In the genomic region with DNA sequence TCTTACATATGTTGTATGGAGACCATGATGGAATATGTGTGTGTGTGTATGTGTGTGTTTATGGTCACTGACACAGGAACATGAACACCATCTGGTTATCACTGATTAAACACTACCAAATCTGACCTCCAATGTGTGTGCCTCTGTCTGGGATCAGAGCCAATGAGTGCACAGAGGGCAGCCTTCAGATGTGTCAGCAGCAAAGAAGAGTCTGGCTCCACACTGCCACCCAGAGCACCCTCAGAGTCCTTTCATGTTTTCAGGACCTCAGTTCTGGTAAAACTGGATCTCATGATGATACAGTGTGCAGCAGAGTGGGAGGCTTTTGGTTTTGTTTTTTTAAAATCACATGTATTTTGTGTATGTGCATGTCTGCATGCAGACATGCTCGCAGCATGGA, we compare ENCODE assay signal across 17 mouse cellular contexts. TPM values are rescaled to one million over a fixed set of nuclear protein-coding genes. Genes with fewer than 3 reads are reported as not detected.
A peak's percentile ranks its signal among the peaks of the same experiment; 100 is the strongest.
DNase-seq lines count a peak whose midpoint lies in the region; ATAC-seq and TF ChIP-seq lines count a peak whose summit lies in the region.
"Had no signal": no experiment of that assay in that cellular context is flagged by ENCODE, and none has a peak within 500 bp of the region (broad histone marks: within the 10 kb centered on the region; RNA-seq: fewer than 3 reads in every experiment).

No protein-coding gene starts in this region.

- no peaks in the 10 kb centered on the region for H3K36me3 ChIP-seq in forebrain, postnatal 0 days (ENCODE audit: insufficient read depth)
- H3K36me3 ChIP-seq in forebrain, embryonic 13.5 days (ENCODE audit: poor library complexity, severe bottlenecking): no peaks in the 10 kb centered on the region
- H3K36me3 ChIP-seq: embryonic facial prominence, embryonic 15.5 days; liver, embryonic 13.5 days; midbrain, embryonic 15.5 days had no signal

- H3K27me3 ChIP-seq in forebrain, postnatal 0 days (ENCODE audit: insufficient read depth, low read length): no peaks in the 10 kb centered on the region
- peaks cover 9% of the 10 kb centered on the region for H3K27me3 ChIP-seq in forebrain, embryonic 13.5 days

- DNase-seq in forebrain, postnatal 0 days: no peak
- no peak for DNase-seq in lung, adult 2 months
- no peak for DNase-seq in lung, postnatal 25 days (ENCODE audit: low spot score)
- peak; percentile 68 for DNase-seq in adrenal gland, postnatal 10 days
- peak; percentile 25 for DNase-seq in lung, postnatal 36 days
- DNase-seq in thymus, postnatal 10 days (ENCODE audit: low spot score in 2 of 2): no peak
- DNase-seq: cerebellum, adult 18-20 months; gastrocnemius, adult 2 months; liver, embryonic 13.5 days; thymus, postnatal 14 days had no signal

- no peak overlapping the region for H3K4me3 ChIP-seq in forebrain, postnatal 0 days (ENCODE audit: low read depth, low read length)
- no peak overlapping the region for H3K4me3 ChIP-seq in forebrain, embryonic 13.5 days
- H3K4me3 ChIP-seq in lung, adult 2 months (replicated peaks; ENCODE audit: extremely low read depth, low read depth, low read length): no peak overlapping the region
- H3K4me3 ChIP-seq: embryonic facial prominence, embryonic 15.5 days; gastrocnemius, adult 2 months; liver, embryonic 13.5 days; midbrain, embryonic 15.5 days had no signal

- no peak overlapping the region for H3K4me2 ChIP-seq in forebrain, postnatal 0 days (ENCODE audit: low read depth)
- H3K4me2 ChIP-seq in forebrain, embryonic 13.5 days: no peak overlapping the region
- H3K4me2 ChIP-seq: embryonic facial prominence, embryonic 15.5 days; liver, embryonic 13.5 days; midbrain, embryonic 15.5 days had no signal

- H3K4me1 ChIP-seq in forebrain, postnatal 0 days (ENCODE audit: insufficient read depth): no peaks in the 10 kb centered on the region
- no peaks in the 10 kb centered on the region for H3K4me1 ChIP-seq in forebrain, embryonic 13.5 days
- H3K4me1 ChIP-seq in lung, adult 2 months (ENCODE audit: control insufficient read depth, insufficient read depth, low read length): no peaks in the 10 kb centered on the region

- H3K9me3 ChIP-seq in forebrain, postnatal 0 days (ENCODE audit: low read length): no peaks in the 10 kb centered on the region
- no peaks in the 10 kb centered on the region for H3K9me3 ChIP-seq in forebrain, embryonic 13.5 days (replicated peaks)
- H3K9me3 ChIP-seq: embryonic facial prominence, embryonic 15.5 days; liver, embryonic 13.5 days; midbrain, embryonic 15.5 days had no signal

- TF ChIP-seq CTCF in forebrain, postnatal 0 days (IDR thresholded peaks at IDR 0.05; ENCODE audit: low read depth): peak; percentile 30; the same call in 1 of the 2 replicates
- 0 out of 2 replicates have a peak, but pooled peaks have one; percentile 13 for TF ChIP-seq CTCF in lung, adult 2 months (IDR thresholded peaks at IDR 0.05; ENCODE audit: insufficient read depth, low read length)

- no peak for TF ChIP-seq POLR2A in lung, adult 2 months (IDR thresholded peaks at IDR 0.05; ENCODE audit: borderline replicate concordance, extremely low read depth, low read depth, low read length)

- no peak overlapping the region for H3K9ac ChIP-seq in forebrain, postnatal 0 days
- no peak overlapping the region for H3K9ac ChIP-seq in forebrain, embryonic 13.5 days
- H3K9ac ChIP-seq: embryonic facial prominence, embryonic 15.5 days; liver, embryonic 13.5 days; midbrain, embryonic 15.5 days had no signal

- no peak for ATAC-seq in forebrain, postnatal 0 days
- no peak for ATAC-seq in forebrain, embryonic 13.5 days
- ATAC-seq in erythroid progenitor cell, adult 5-6 weeks (replicated peaks; ENCODE audit: low FRiP score, poor library complexity, severe bottlenecking): no peak
- ATAC-seq: midbrain, embryonic 15.5 days had no signal

- no peak overlapping the region for H3K27ac ChIP-seq in forebrain, postnatal 0 days (ENCODE audit: low read depth, low read length)
- H3K27ac ChIP-seq in forebrain, embryonic 13.5 days: no peak overlapping the region
- H3K27ac ChIP-seq: embryonic facial prominence, embryonic 15.5 days; gastrocnemius, adult 2 months; liver, embryonic 13.5 days; midbrain, embryonic 15.5 days had no signal

- WGBS in forebrain, postnatal 0 days: 90% methylated on average over 1 of the region's 1 CpGs
- 83% methylated on average over 1 of the region's 1 CpGs for WGBS in forebrain, embryonic 13.5 days
- WGBS in lung, adult 2 months: 87% methylated on average over 1 of the region's 1 CpGs

RNA-seq across cellular contexts. Expression of a gene that starts 4.5 kb away (rescaled TPM):
- total RNA-seq in forebrain, postnatal 0 days (2014; rRNA removed): 0.23 TPM in 1 of 2 replicates, not detected in the other
- polyA plus RNA-seq in forebrain, postnatal 0 days (2015; fragmentation: Nextera tagmentation; extraction: Ambion mirVana): 0.18 and 0.30 TPM in 2 replicates
- not detected in 2 replicates for polyA plus RNA-seq in forebrain, embryonic 13.5 days (2015; fragmentation: Nextera tagmentation; extraction: Ambion mirVana)
- polyA plus RNA-seq in lung, adult 2 months (2012; rRNA removed): 1.7 and 117 TPM in 2 replicates
- total RNA-seq in adrenal gland, postnatal 10 days (2021): under 1 TPM; 0.45 to 0.79 TPM
- not detected in 2 replicates for total RNA-seq in erythroid progenitor cell, adult 5-6 weeks (2015; ENCODE audit: low replicate concordance)
- not detected in 2 replicates for total RNA-seq in erythroid progenitor cell, adult 5-6 weeks (2017; ENCODE audit: low replicate concordance)
- polyA plus RNA-seq: liver, embryonic 13.5 days had no signal

RNA-seq across cellular contexts. Expression of a gene that starts 6.4 kb away (rescaled TPM):
- not detected in 2 replicates for total RNA-seq in forebrain, postnatal 0 days (2014; rRNA removed)
- polyA plus RNA-seq in forebrain, postnatal 0 days (2015; fragmentation: Nextera tagmentation; extraction: Ambion mirVana): not detected in 2 replicates
- not detected in 2 replicates for polyA plus RNA-seq in forebrain, embryonic 13.5 days (2015; fragmentation: Nextera tagmentation; extraction: Ambion mirVana)
- 11.6 TPM in 1 of 2 replicates, not detected in the other for polyA plus RNA-seq in lung, adult 2 months (2012; rRNA removed)
- total RNA-seq in adrenal gland, postnatal 10 days (2021): not detected
- not detected in 2 replicates for total RNA-seq in erythroid progenitor cell, adult 5-6 weeks (2015; ENCODE audit: low replicate concordance)
- total RNA-seq in erythroid progenitor cell, adult 5-6 weeks (2017; ENCODE audit: low replicate concordance): not detected in 2 replicates
- total RNA-seq: gastrocnemius, adult 2 months; neutrophil, adult 5-6 weeks had no signal
- polyA plus RNA-seq: heart, embryonic 14.5 days; liver, embryonic 13.5 days; small intestine, adult 2 months had no signal

RNA-seq across cellular contexts. Expression of a gene that starts 10.9 kb away (rescaled TPM):
- total RNA-seq in forebrain, postnatal 0 days (2014; rRNA removed): not detected in 2 replicates
- 0.15 TPM in 1 of 2 replicates, not detected in the other for polyA plus RNA-seq in forebrain, postnatal 0 days (2015; fragmentation: Nextera tagmentation; extraction: Ambion mirVana)
- not detected in 2 replicates for polyA plus RNA-seq in forebrain, embryonic 13.5 days (2015; fragmentation: Nextera tagmentation; extraction: Ambion mirVana)
- 3.2 and 26.4 TPM in 2 replicates for polyA plus RNA-seq in lung, adult 2 months (2012; rRNA removed)
- under 1 TPM in 1 of 2 experiments, not detected in 1; 0.27 TPM for total RNA-seq in adrenal gland, postnatal 10 days (2021)
- total RNA-seq in erythroid progenitor cell, adult 5-6 weeks (2015; ENCODE audit: low replicate concordance): not detected in 2 replicates
- not detected in 2 replicates for total RNA-seq in erythroid progenitor cell, adult 5-6 weeks (2017; ENCODE audit: low replicate concordance)
- total RNA-seq: neutrophil, adult 5-6 weeks had no signal
- polyA plus RNA-seq: heart, embryonic 14.5 days; liver, embryonic 13.5 days; small intestine, adult 2 months had no signal

RNA-seq across cellular contexts. Expression of a gene that starts 12.1 kb away (rescaled TPM):
- 8.4 and 13.4 TPM in 2 replicates for total RNA-seq in forebrain, postnatal 0 days (2014; rRNA removed)
- polyA plus RNA-seq in forebrain, postnatal 0 days (2015; fragmentation: Nextera tagmentation; extraction: Ambion mirVana): 10.4 TPM in 2 replicates
- polyA plus RNA-seq in forebrain, embryonic 13.5 days (2015; fragmentation: Nextera tagmentation; extraction: Ambion mirVana): 4.8 and 5.5 TPM in 2 replicates
- polyA plus RNA-seq in lung, adult 2 months (2012; rRNA removed): 14.5 and 23.8 TPM in 2 replicates
- total RNA-seq in adrenal gland, postnatal 10 days (2021): 1 to 10 TPM; 7.0 to 7.3 TPM
- total RNA-seq in erythroid progenitor cell, adult 5-6 weeks (2015; ENCODE audit: low replicate concordance): not detected in 2 replicates
- not detected in 2 replicates for total RNA-seq in erythroid progenitor cell, adult 5-6 weeks (2017; ENCODE audit: low replicate concordance)

RNA-seq across cellular contexts. Expression of a gene that starts 16.6 kb away (rescaled TPM):
- total RNA-seq in forebrain, postnatal 0 days (2014; rRNA removed): not detected in 2 replicates
- not detected in 2 replicates for polyA plus RNA-seq in forebrain, postnatal 0 days (2015; fragmentation: Nextera tagmentation; extraction: Ambion mirVana)
- not detected in 2 replicates for polyA plus RNA-seq in forebrain, embryonic 13.5 days (2015; fragmentation: Nextera tagmentation; extraction: Ambion mirVana)
- polyA plus RNA-seq in lung, adult 2 months (2012; rRNA removed): 5.8 TPM in 1 of 2 replicates, not detected in the other
- total RNA-seq in adrenal gland, postnatal 10 days (2021): not detected
- total RNA-seq in erythroid progenitor cell, adult 5-6 weeks (2015; ENCODE audit: low replicate concordance): not detected in 2 replicates
- total RNA-seq in erythroid progenitor cell, adult 5-6 weeks (2017; ENCODE audit: low replicate concordance): not detected in 2 replicates
- total RNA-seq: gastrocnemius, adult 2 months; neutrophil, adult 5-6 weeks had no signal
- polyA plus RNA-seq: heart, embryonic 14.5 days; liver, embryonic 13.5 days; midbrain, embryonic 15.5 days; small intestine, adult 2 months had no signal

Comparison
In these comparisons a context has a peak if more than half of its experiments do, and no peak if none do; other contexts are left out.
1. DNase-seq: peak in adrenal gland, postnatal 10 days (single experiment) and lung, postnatal 36 days (single experiment); none in forebrain, postnatal 0 days (single experiment), lung, adult 2 months (single experiment), lung, postnatal 25 days (single experiment) and thymus, postnatal 10 days (0 of 2).